Mouse (Mus musculus) limb, embryonic 11.5 days (tissue): ENCODE data around the gene Tcl1b4. TPM values are rescaled to one million over a fixed set of nuclear protein-coding genes. Genes with fewer than 3 reads are reported as not detected.

Experiments
- ATAC-seq: fragments of 200-750 bp; cut with Nextera tagmentation; 2 replicates; pipeline ENCODE4 v1.8.0; 2017; ENCODE audit warnings: low read depth; ENCODE audit not compliant: insufficient number of reproducible peaks, low FRiP score, low TSS enrichment
- DNase-seq: peaks from one replicate; pipeline ENCODE4 v3.0.0-alpha.2; 2015; ENCODE audit warnings: low spot score
- H3K27ac ChIP-seq: fragments of 300-500 bp; sonication (generic); replicated peaks from 2 replicates; pipeline ENCODE4 v1.5.1; 2014; ENCODE audit warnings: low read depth, mild to moderate bottlenecking, low read length
- H3K27me3 ChIP-seq: fragments of 300-500 bp; sonication (generic); 2 replicates; pipeline ENCODE4 v1.6.1; 2014; ENCODE audit warnings: mild to moderate bottlenecking, low read length, mixed read lengths; ENCODE audit not compliant: control insufficient read depth, insufficient read depth
- H3K36me3 ChIP-seq: fragments of 300-500 bp; sonication (generic); 2 replicates; pipeline ENCODE4 v1.6.1; 2014; ENCODE audit warnings: mild to moderate bottlenecking, low read length, moderate library complexity, mixed read lengths; ENCODE audit not compliant: control insufficient read depth, insufficient read depth
- H3K4me1 ChIP-seq: fragments of 300-500 bp; sonication (generic); 2 replicates; pipeline ENCODE4 v1.6.1; 2014; ENCODE audit warnings: low read length, mixed read lengths; ENCODE audit not compliant: control insufficient read depth, insufficient read depth
- H3K4me2 ChIP-seq: fragments of 300-500 bp; sonication (generic); 2 replicates; pipeline ENCODE4 v1.6.1; 2014; ENCODE audit warnings: low read depth, mild to moderate bottlenecking, moderate library complexity; ENCODE audit not compliant: severe bottlenecking
- H3K4me3 ChIP-seq: fragments of 300-500 bp; sonication (generic); 2 replicates; pipeline ENCODE4 v1.5.1; 2014; ENCODE audit warnings: low read depth, low read length
- H3K9ac ChIP-seq: fragments of 300-500 bp; sonication (generic); 2 replicates; pipeline ENCODE4 v1.6.1; 2014; ENCODE audit warnings: mild to moderate bottlenecking, low read length
- H3K9me3 ChIP-seq: fragments of 300-500 bp; sonication (generic); 2 replicates; pipeline ENCODE4 v1.6.1; 2016; ENCODE audit warnings: low read length; ENCODE audit not compliant: control insufficient read depth
- WGBS: fragments of 180-500 bp; shearing (Covaris S2); extraction: QIAGEN DNeasy Blood & Tissue Kit; methylation state at CpG from one replicate; pipeline ENCODE4 v1.1.7; 2014; 5-methylcytosine and 5-hydroxymethylcytosine counted together
- polyA plus RNA-seq: library from polyadenylated mRNA; unstranded; fragments of >200 nt; fragmentation: Nextera tagmentation; extraction: Ambion mirVana; gene quantifications from 2 replicates; pipeline ENCODE4 v1.2.1, GENCODE M21; 2014

Tcl1b4 gene
- polyA plus RNA-seq, 1 experiment from 2014 or later: not detected

DNA sequence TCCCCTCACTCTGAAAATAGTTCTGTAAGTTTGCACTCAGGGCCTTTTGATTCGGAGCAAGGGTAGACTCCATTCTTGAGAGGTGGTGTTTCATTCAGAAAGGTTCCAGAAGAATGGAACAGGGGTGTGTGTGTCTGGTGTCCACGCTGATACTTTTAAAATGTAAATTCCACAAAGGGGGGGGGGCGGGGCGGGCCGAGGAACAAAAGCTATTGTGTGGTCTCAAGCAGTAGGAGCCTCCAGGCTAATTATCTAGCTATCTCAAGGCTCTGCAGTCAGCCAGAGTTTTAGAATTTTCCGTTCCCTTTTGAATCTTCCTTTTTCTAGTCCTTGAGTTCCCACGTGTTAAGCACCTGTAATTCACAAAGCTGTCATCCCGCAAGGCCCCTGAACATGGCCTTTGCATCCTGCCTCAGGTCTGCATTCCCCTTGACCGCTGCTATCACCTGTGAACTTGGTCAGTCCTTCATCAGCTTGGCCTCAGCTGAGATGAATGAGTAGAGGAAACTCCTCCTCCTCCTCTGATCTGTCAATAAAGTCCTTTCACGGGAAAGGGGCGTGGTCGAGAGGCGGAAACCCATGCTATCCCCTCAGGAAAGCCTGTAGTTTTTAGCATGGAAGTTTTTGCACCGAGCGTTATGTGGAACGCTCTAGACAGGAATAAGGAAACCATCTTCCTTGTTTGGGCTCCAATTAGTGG is 23.0 kb downstream of the Tcl1b4 start:
- ATAC-seq: no peak
- Histone ChIP-seq H3K36me3 (no peaks in the 10 kb centered on the region), H3K27me3 (no peaks in the 10 kb centered on the region), H3K4me2 (no peak overlapping the region), H3K4me1 (no peaks in the 10 kb centered on the region), H3K9me3 (no peaks in the 10 kb centered on the region), H3K9ac (no peak overlapping the region), H3K4me3 (no peak overlapping the region), H3K27ac (no peak overlapping the region)
- no peak for DNase-seq
- WGBS: 64% methylated on average over 16 of the region's 16 CpGs

GRCm38 (mm10) chr12:105234362-105234761 is 32.6 kb downstream of the Tcl1b4 start:
- 70% methylated on average over 11 of the region's 11 CpGs for WGBS
- H3K27me3 ChIP-seq: no peaks in the 10 kb centered on the region
- no peaks in the 10 kb centered on the region for H3K36me3 ChIP-seq
- H3K9me3 ChIP-seq: no peaks in the 10 kb centered on the region
- H3K4me3 ChIP-seq: no peak overlapping the region
- H3K27ac ChIP-seq: no peak overlapping the region
- H3K4me2 ChIP-seq: no peak overlapping the region
- no peak overlapping the region for H3K9ac ChIP-seq
- DNase-seq: no peak
- ATAC-seq: no peak
- no peaks in the 10 kb centered on the region for H3K4me1 ChIP-seq

GRCm38 (mm10) chr12:105235091-105235490 is 33.3 kb downstream of the Tcl1b4 start:
- no peak for DNase-seq
- Histone ChIP-seq H3K9me3 (no peaks in the 10 kb centered on the region), H3K4me3 (no peak overlapping the region), H3K27me3 (no peaks in the 10 kb centered on the region), H3K4me1 (no peaks in the 10 kb centered on the region), H3K36me3 (no peaks in the 10 kb centered on the region), H3K9ac (no peak overlapping the region), H3K4me2 (no peak overlapping the region), H3K27ac (no peak overlapping the region)
- no peak for ATAC-seq
- 78% methylated on average over 3 of the region's 3 CpGs for WGBS

- no peak for ATAC-seq
- 89% methylated on average over 9 of the region's 9 CpGs for WGBS
- Histone ChIP-seq H3K9me3 (no peaks in the 10 kb centered on the region), H3K9ac (no peak overlapping the region), H3K27ac (no peak overlapping the region), H3K4me3 (no peak overlapping the region), H3K27me3 (no peaks in the 10 kb centered on the region), H3K36me3 (no peaks in the 10 kb centered on the region), H3K4me1 (no peaks in the 10 kb centered on the region), H3K4me2 (no peak overlapping the region)
- DNase-seq: no peak
These were observed 37.3 kb downstream of the Tcl1b4 start for GRCm38 (mm10) chr12:105239060-105239459.

DNA sequence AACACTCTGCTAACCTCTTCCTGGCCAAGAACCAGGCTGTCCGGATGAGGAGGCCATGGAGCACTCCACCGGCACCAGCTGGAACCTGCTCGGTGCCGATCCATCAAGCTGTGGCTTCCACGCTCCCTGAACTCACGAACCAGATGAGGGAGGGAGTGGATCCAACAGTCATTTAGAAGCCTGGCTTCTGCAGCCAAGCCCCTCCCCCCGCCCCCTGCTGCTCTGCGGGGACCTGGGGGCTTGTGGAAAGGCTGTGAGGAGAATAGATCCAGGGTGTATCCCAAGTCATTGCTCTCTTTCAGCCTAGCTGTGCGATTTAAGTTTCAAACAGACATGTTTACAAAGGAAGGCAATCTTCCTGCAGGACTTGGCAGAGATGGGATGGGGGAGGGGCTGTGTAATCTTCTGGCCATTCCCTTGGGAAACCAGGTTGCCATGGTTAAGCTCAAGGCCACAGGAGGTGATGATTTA is 47.0 kb downstream of the Tcl1b4 start:
- H3K4me3 ChIP-seq: no peak overlapping the region
- no peak overlapping the region for H3K9ac ChIP-seq
- peaks cover 4% of the 10 kb centered on the region; the same call in 1 of the 2 replicates for H3K4me1 ChIP-seq
- H3K4me2 ChIP-seq: no peak overlapping the region; the same call in 1 of the 2 replicates
- peak; percentile 33 for DNase-seq
- no peaks in the 10 kb centered on the region for H3K9me3 ChIP-seq
- H3K27me3 ChIP-seq: no peaks in the 10 kb centered on the region
- no peak overlapping the region for H3K27ac ChIP-seq
- ATAC-seq: no peak
- WGBS: 5% methylated on average over 9 of the region's 9 CpGs
- H3K36me3 ChIP-seq: no peaks in the 10 kb centered on the region

DNA sequence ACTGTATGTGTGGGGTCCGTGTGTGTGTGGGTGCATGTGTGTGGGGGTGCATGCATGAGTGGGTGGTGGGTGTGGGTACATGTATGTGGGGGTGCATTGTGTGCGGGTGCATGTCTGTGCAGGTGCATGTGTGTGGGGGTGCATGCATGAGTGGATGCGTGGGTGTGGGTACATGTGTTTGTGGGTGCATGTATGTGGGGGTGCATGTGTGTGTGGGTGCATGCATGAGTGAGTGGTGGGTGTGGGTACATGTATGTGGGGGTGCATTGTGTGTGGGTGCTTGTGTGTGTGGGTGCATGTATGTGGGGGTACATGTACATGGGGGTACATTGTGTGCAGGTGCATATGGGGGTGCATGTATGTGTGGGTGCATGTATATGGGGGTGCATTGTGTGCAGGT is 52.0 kb downstream of the Tcl1b4 start:
- Histone ChIP-seq H3K4me3 (no peak overlapping the region), H3K4me1 (peaks cover 1% of the 10 kb centered on the region; the same call in 1 of the 2 replicates), H3K27me3 (no peaks in the 10 kb centered on the region), H3K9ac (no peak overlapping the region), H3K36me3 (no peaks in the 10 kb centered on the region), H3K4me2 (no peak overlapping the region), H3K9me3 (no peaks in the 10 kb centered on the region), H3K27ac (no peak overlapping the region)
- 91% methylated on average over 3 of the region's 3 CpGs for WGBS
- 0 out of 2 replicates have a peak, but pooled peaks have one; percentile 31 for ATAC-seq
- no peak for DNase-seq

Other genes with a start within 250 kb of the Tcl1b4 start
- 0.20 and 0.31 TPM in 2 replicates for gene Syne3, start 192.1 kb upstream of the Tcl1b4 start, polyA plus RNA-seq
- 189 and 202 TPM in 2 replicates for gene Glrx5, start 169.3 kb upstream of the Tcl1b4 start, polyA plus RNA-seq
- not detected in 2 replicates for gene Tcl1b2, start 55.9 kb upstream of the Tcl1b4 start, polyA plus RNA-seq
- gene Tcl1b1, start 42.3 kb upstream of the Tcl1b4 start, polyA plus RNA-seq: not detected in 2 replicates
- not detected in 2 replicates for gene Tcl1b5, start 25.6 kb upstream of the Tcl1b4 start, polyA plus RNA-seq
- not detected in 2 replicates for gene Tcl1b3, start 10.9 kb upstream of the Tcl1b4 start, polyA plus RNA-seq
- not detected in 2 replicates for gene Tcl1, start 20.8 kb downstream of the Tcl1b4 start, polyA plus RNA-seq
- gene Tunar, start 131.9 kb downstream of the Tcl1b4 start, polyA plus RNA-seq: 0.20 and 0.27 TPM in 2 replicates